Mouse (Mus musculus): Measurements from ENCODE around the gene Scn1a.

Gene Scn1a

GRCm38 (mm10) chr2:66244013-66244412, 196.6 kb downstream of the Scn1a start:
- DNase-seq (ENCODE audit: low spot score) = no peak

- DNase-seq (ENCODE audit: low spot score) = no peak
These were observed 200.3 kb downstream of the Scn1a start for GRCm38 (mm10) chr2:66240334-66240733.

- no peak for DNase-seq (ENCODE audit: low spot score)
These were observed 201.8 kb downstream of the Scn1a start for GRCm38 (mm10) chr2:66238886-66239285.

GRCm38 (mm10) chr2:66220954-66221353, 219.7 kb downstream of the Scn1a start:
- DNase-seq (ENCODE audit: low spot score) = no peak

All from embryo, embryonic 10 days (tissue).